Mouse (Mus musculus) midbrain, embryonic 14.5 days (tissue): ENCODE measurements around the gene Gnb3. TPM values are rescaled to one million over a fixed set of nuclear protein-coding genes. Genes with fewer than 3 reads are reported as not detected.

Source experiments
- ATAC-seq: fragments of 200-750 bp; cut with Nextera tagmentation; 2 replicates; pipeline ENCODE4 v1.8.0; 2017; ENCODE audit warnings: moderate number of reproducible peaks, moderate library complexity; ENCODE audit not compliant: low FRiP score, low TSS enrichment
- DNase-seq: peaks from one replicate; pipeline ENCODE4 v3.0.0-alpha.2; 2015
- H3K27ac ChIP-seq: fragments of 300-500 bp; sonication (generic); replicated peaks from 2 replicates; pipeline ENCODE4 v1.5.1; 2014; ENCODE audit warnings: mild to moderate bottlenecking, low read depth, low read length, moderate library complexity
- H3K27me3 ChIP-seq: fragments of 300-500 bp; sonication (generic); 2 replicates; pipeline ENCODE4 v1.6.1; 2014; ENCODE audit warnings: low read length, control low read depth, mixed read lengths; ENCODE audit not compliant: control insufficient read depth, insufficient read depth
- H3K36me3 ChIP-seq: fragments of 300-500 bp; sonication (generic); 2 replicates; pipeline ENCODE4 v1.6.1; 2014; ENCODE audit warnings: low read length, control low read depth; ENCODE audit not compliant: control insufficient read depth, insufficient read depth
- H3K4me1 ChIP-seq: fragments of 300-500 bp; sonication (generic); 2 replicates; pipeline ENCODE4 v1.6.1; 2014; ENCODE audit warnings: mild to moderate bottlenecking, antibody characterized with exemption, low read length, control low read depth; ENCODE audit not compliant: control insufficient read depth, insufficient read depth
- H3K4me2 ChIP-seq: fragments of 300-500 bp; sonication (generic); 2 replicates; pipeline ENCODE4 v1.6.1; 2014; ENCODE audit warnings: mild to moderate bottlenecking, low read length, moderate library complexity
- H3K4me3 ChIP-seq: fragments of 300-500 bp; sonication (generic); replicated peaks from 2 replicates; pipeline ENCODE4 v1.5.1; 2014; ENCODE audit warnings: low read depth, low read length
- H3K9ac ChIP-seq: fragments of 300-500 bp; sonication (generic); replicated peaks from 2 replicates; pipeline ENCODE4 v1.6.1; 2014; ENCODE audit warnings: mild to moderate bottlenecking, low read length, moderate library complexity
- H3K9me3 ChIP-seq: fragments of 300-500 bp; sonication (generic); 2 replicates; pipeline ENCODE4 v1.6.1; 2016; ENCODE audit warnings: low read length, control low read depth, mixed read lengths; ENCODE audit not compliant: control insufficient read depth
- WGBS: fragments of 180-500 bp; shearing (Covaris S2); extraction: QIAGEN DNeasy Blood & Tissue Kit; methylation state at CpG from one replicate; pipeline ENCODE4 v1.1.7; 2014; 5-methylcytosine and 5-hydroxymethylcytosine counted together
- polyA plus RNA-seq: library from polyadenylated mRNA; unstranded; fragments of >200 nt; fragmentation: Nextera tagmentation; extraction: Ambion mirVana; gene quantifications from 2 replicates; pipeline ENCODE4 v1.2.1, GENCODE M21; 2014

Gnb3 gene
- polyA plus RNA-seq, 1 experiment from 2014 or later = 4.5 TPM

DNA sequence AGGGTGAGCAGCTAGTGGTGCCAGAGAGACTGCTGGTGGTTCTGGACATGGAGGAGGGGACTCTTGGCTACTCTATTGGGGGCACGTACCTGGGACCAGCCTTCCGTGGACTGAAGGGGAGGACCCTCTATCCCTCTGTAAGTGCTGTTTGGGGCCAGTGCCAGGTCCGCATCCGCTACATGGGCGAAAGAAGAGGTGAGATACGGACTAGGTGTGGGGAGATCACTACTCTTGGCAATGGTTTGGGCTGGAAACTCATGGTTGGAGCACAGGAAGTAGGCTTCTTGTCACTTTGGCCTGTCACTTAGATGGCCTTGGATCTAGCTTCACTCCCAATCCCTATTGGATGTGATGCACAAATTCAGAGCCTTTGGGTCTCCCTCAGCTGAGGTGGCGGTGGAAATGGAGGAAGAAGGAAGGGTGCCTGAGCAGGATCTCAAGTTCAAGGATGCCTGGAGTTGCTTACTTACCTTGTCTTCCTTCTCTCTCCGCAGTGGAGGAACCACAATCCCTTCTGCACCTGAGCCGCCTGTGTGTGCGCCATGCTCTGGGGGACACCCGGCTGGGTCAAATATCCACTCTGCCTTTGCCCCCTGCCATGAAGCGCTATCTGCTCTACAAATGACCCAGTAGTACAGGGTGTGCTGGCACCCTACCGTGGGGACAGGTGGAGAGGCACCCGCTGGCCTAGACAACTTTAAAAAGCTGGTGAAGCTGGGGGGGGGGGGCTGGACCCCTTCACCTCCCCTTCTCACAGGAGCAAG lies 30.1 kb downstream of the Gnb3 start:
- Histone ChIP-seq H3K4me1 (peaks cover 53% of the 10 kb centered on the region), H3K4me3 (peak overlapping the region; percentile 44), H3K27ac (peak overlapping the region; percentile 77; the same call in 1 of the 2 replicates), H3K36me3 (peaks cover 15% of the 10 kb centered on the region), H3K9ac (peak overlapping the region; percentile 55), H3K27me3 (no peaks in the 10 kb centered on the region), H3K4me2 (peak overlapping the region; percentile 92), H3K9me3 (no peaks in the 10 kb centered on the region)
- WGBS = 46% methylated on average over 14 of the region's 14 CpGs
- DNase-seq (no peak), ATAC-seq (no peak)

- peak overlapping the region; percentile 44 for H3K4me3 ChIP-seq
- peaks cover 47% of the 10 kb centered on the region for H3K4me1 ChIP-seq
- peak; percentile 14; the same call in 1 of the 2 replicates for ATAC-seq
Measured at GRCm38 (mm10) chr6:124809052-124809774, 30.9 kb downstream of the Gnb3 start.

DNA sequence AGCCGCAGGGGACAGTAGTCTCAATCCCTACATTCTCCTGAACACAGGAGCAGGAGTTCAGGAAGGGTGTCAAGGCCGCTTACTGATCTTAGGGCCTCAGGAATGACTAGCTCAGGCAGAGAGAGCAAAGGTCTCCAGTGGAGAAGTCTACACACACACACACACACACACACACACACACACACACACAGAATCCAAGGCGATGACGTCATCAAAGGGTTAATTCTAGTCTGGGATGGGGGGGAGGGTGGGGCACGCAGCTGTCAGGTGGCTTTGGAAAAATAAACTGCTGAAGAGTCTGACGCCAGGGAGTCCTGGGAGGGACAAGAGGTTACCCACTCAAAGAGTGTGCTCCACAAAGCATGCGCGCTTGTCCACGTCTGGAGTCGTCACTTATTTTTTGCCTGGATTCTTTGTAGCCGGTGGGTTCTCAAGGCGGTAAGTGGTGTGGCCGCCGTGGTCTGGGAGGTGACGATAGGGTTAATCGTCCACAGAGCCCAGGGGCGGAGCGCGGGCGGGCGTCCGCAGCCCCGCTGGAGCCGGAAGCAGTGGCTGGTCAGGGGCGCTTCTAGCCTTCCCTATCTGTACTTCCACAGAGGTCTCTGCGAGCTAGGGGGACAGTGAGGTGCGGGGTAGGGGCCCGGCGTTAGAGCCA lies 31.6 kb downstream of the Gnb3 start, which contains the start of gene Spsb2:
Spsb2 (plus strand) TSS at position 304 of the 655 bp plus-strand sequence.
- Histone ChIP-seq H3K9me3 (no peaks in the 10 kb centered on the region), H3K36me3 (peaks cover 13% of the 10 kb centered on the region), H3K9ac (peak within 1 kb of the TSS; percentile 55), H3K27me3 (no peaks in the 10 kb centered on the region), H3K4me1 (peaks cover 45% of the 10 kb centered on the region), H3K4me3 (peak within 1 kb of the TSS; percentile 44), H3K4me2 (peak within 1 kb of the TSS; percentile 92), H3K27ac (peak within 1 kb of the TSS; percentile 77)
- ATAC-seq = peak; percentile 31; the same call in 1 of the 2 replicates
- WGBS = 4% methylated on average over 29 of the region's 29 CpGs
- DNase-seq = peak; percentile 79

More at GRCm38 (mm10) chr6:124809052-124809774, 30.9 kb downstream of the Gnb3 start:
- no peaks in the 10 kb centered on the region for H3K9me3 ChIP-seq
- peak overlapping the region; percentile 55 for H3K9ac ChIP-seq
- H3K27ac ChIP-seq = peak overlapping the region; percentile 77
- WGBS = under 1% methylated on average over 35 of the region's 35 CpGs
- H3K36me3 ChIP-seq = peaks cover 13% of the 10 kb centered on the region
- peak; percentile 84 for DNase-seq
- H3K4me2 ChIP-seq = peak overlapping the region; percentile 92
- H3K27me3 ChIP-seq = no peaks in the 10 kb centered on the region

GRCm38 (mm10) chr6:124807986-124808357 lies 32.1 kb downstream of the Gnb3 start:
- Histone ChIP-seq H3K27ac (0 out of 2 replicates have a peak overlapping the region, but pooled peaks have one; percentile 32), H3K9me3 (no peaks in the 10 kb centered on the region), H3K36me3 (peaks cover 13% of the 10 kb centered on the region), H3K4me2 (peak overlapping the region; percentile 92), H3K27me3 (no peaks in the 10 kb centered on the region), H3K9ac (no peak overlapping the region), H3K4me3 (no peak overlapping the region), H3K4me1 (peaks cover 40% of the 10 kb centered on the region)
- WGBS = 89% methylated on average over 6 of the region's 6 CpGs
- ATAC-seq (no peak), DNase-seq (no peak)

GRCm38 (mm10) chr6:124807366-124807765 lies 32.7 kb downstream of the Gnb3 start:
- no peak for ATAC-seq
- 90% methylated on average over 4 of the region's 4 CpGs for WGBS
- Histone ChIP-seq H3K4me2 (no peak overlapping the region), H3K27ac (no peak overlapping the region), H3K36me3 (peaks cover 13% of the 10 kb centered on the region), H3K27me3 (no peaks in the 10 kb centered on the region), H3K9ac (no peak overlapping the region), H3K4me1 (peaks cover 34% of the 10 kb centered on the region), H3K4me3 (no peak overlapping the region), H3K9me3 (no peaks in the 10 kb centered on the region)
- no peak for DNase-seq

- no peak overlapping the region; the same call in 1 of the 2 replicates for H3K9ac ChIP-seq
- WGBS = 76% methylated on average over 7 of the region's 7 CpGs
- peaks cover 30% of the 10 kb centered on the region for H3K4me1 ChIP-seq
- no peaks in the 10 kb centered on the region for H3K9me3 ChIP-seq
- peak overlapping the region; percentile 73 for H3K4me2 ChIP-seq
- H3K27me3 ChIP-seq = no peaks in the 10 kb centered on the region
- ATAC-seq = no peak
- H3K36me3 ChIP-seq = peaks cover 7% of the 10 kb centered on the region
- no peak overlapping the region for H3K4me3 ChIP-seq
- H3K27ac ChIP-seq = peak overlapping the region; percentile 77
- no peak for DNase-seq
Measured at GRCm38 (mm10) chr6:124806446-124807140, 33.5 kb downstream of the Gnb3 start.

GRCm38 (mm10) chr6:124805341-124806321 lies 34.4 kb downstream of the Gnb3 start:
- Histone ChIP-seq H3K4me2 (peak overlapping the region; percentile 73), H3K9me3 (no peaks in the 10 kb centered on the region), H3K9ac (peak overlapping the region; percentile 56), H3K36me3 (peaks cover 4% of the 10 kb centered on the region; the same call in 1 of the 2 replicates), H3K27me3 (no peaks in the 10 kb centered on the region), H3K27ac (peak overlapping the region; percentile 77), H3K4me1 (peaks cover 30% of the 10 kb centered on the region), H3K4me3 (peak overlapping the region; percentile 39)
- 3% methylated on average over 34 of the region's 34 CpGs for WGBS
- ATAC-seq = peak; percentile 88
- DNase-seq = peak; percentile 96
